Mouse (Mus musculus): ENCODE data around the gene Olfr1255. TPM values are rescaled to one million over a fixed set of nuclear protein-coding genes. Genes with fewer than 3 reads are reported as not detected.

Olfr1255 gene
- total RNA-seq (2021), result not detected
- long read RNA-seq, experiment 1, result 0 reads
- long read RNA-seq, experiment 2, result 0 reads

GRCm38 (mm10) chr2:89811751-89812150, at the start of gene Olfr1255:
Gene Olfr1255, plus strand, starts transcription at chr2:89812051.
- no peak for DNase-seq (ENCODE audit: low spot score in 2 of 2)

DNA sequence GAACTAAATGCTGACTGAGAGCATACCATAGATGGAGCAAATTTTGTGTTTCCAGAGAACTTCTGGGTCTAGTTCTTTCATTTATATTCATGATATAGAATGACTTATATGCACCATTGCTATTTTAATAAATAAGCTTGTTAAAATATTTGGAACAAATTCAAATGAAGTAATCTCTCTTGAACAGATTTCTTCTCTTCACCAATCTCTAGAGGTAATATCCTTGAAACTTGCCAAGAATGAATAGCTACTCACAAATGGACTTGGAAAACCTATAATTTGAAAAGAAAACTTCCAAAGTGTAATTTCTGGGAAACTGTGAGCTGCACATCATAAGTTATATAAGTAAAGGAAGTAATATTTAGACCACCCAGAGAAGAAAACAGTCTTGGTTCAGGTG, 18.3 kb upstream of the Olfr1255 start, which contains the start of gene Olfr1254:
Gene Olfr1254, minus strand, starts transcription at position 101 of the 400 bp plus-strand sequence.
- no peak for DNase-seq (ENCODE audit: low spot score in 2 of 2)

GRCm38 (mm10) chr2:89799583-89799982, 12.3 kb upstream of the Olfr1255 start:
- DNase-seq (ENCODE audit: low spot score in 2 of 2), result no peak

DNA sequence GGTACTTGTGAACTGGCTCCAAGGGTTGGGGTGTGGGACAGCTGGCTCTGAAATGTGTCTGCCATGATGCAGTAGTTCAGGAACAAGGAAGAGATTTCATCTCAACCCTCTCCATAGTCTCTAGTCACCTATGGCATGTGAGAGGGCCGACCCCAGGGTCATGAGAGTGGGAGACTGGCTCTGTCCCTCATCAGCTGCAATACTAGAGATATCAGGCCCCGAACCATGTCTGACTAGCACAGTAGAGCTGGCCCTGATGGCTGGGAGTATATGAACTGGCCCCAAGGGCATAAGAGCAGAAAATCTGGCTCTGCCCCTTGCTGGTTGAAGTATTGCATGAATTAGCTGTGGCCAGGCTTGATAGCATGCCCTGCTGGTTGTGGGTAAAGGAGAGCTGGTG, 1.1 kb upstream of the Olfr1255 start:
- no peak for DNase-seq (ENCODE audit: low spot score in 2 of 2)

GRCm38 (mm10) chr2:89820216-89820615, 8.4 kb downstream of the Olfr1255 start:
- no peak for DNase-seq (ENCODE audit: low spot score in 2 of 2)

GRCm38 (mm10) chr2:89841455-89841854, 29.6 kb downstream of the Olfr1255 start, which contains the start of gene Olfr1256:
Gene Olfr1256, minus strand, starts transcription at chr2:89841555.
- DNase-seq (ENCODE audit: low spot score in 2 of 2), result no peak

- no peak for DNase-seq (ENCODE audit: low spot score in 2 of 2)
These were observed 36.3 kb downstream of the Olfr1255 start, which contains the start of gene Olfr48 for GRCm38 (mm10) chr2:89848105-89848504. Gene Olfr48, minus strand, starts transcription at chr2:89848205.

- DNase-seq (ENCODE audit: low spot score in 2 of 2), result no peak
These were observed 37.4 kb downstream of the Olfr1255 start for GRCm38 (mm10) chr2:89849230-89849629.

Other genes starting within 250 kb of the Olfr1255 start
- not detected for gene Olfr1245, start 233.6 kb upstream of the Olfr1255 start, total RNA-seq (2021)
- not detected for gene Olfr1246, start 218.9 kb upstream of the Olfr1255 start, total RNA-seq (2021)
- under 1 TPM in 1 of 2 experiments, not detected in 1; 0.06 TPM for gene Olfr1247, start 197.9 kb upstream of the Olfr1255 start, total RNA-seq (2021)
- not detected for gene Olfr1248, start 193.8 kb upstream of the Olfr1255 start, total RNA-seq (2021)
- gene Olfr1249, start 177.1 kb upstream of the Olfr1255 start, total RNA-seq (2021), result not detected
- gene Olfr1250, start 150.6 kb upstream of the Olfr1255 start, total RNA-seq (2021), result not detected
- not detected for gene Olfr1251, start 140.1 kb upstream of the Olfr1255 start, total RNA-seq (2021)
- gene Olfr1252, start 87.0 kb upstream of the Olfr1255 start, total RNA-seq (2021), result not detected
- gene Olfr1253, start 55.0 kb upstream of the Olfr1255 start, total RNA-seq (2021), result not detected
- not detected for gene Olfr1254, start 18.4 kb upstream of the Olfr1255 start, total RNA-seq (2021)
- not detected for gene Olfr1256, start 29.5 kb downstream of the Olfr1255 start, total RNA-seq (2021)
- gene Olfr48, start 36.2 kb downstream of the Olfr1255 start, total RNA-seq (2021), result not detected
- not detected for gene Olfr1257, start 66.4 kb downstream of the Olfr1255 start, total RNA-seq (2021)
- not detected for gene Olfr1258, start 115.3 kb downstream of the Olfr1255 start, total RNA-seq (2021)
- gene Olfr1259, start 136.6 kb downstream of the Olfr1255 start, total RNA-seq (2021), result not detected
- gene Olfr1260, start 162.3 kb downstream of the Olfr1255 start, total RNA-seq (2021), result not detected
- gene Olfr1261, start 179.2 kb downstream of the Olfr1255 start, total RNA-seq (2021), result not detected
- gene Olfr1262, start 188.1 kb downstream of the Olfr1255 start, total RNA-seq (2021), result not detected
- not detected for gene Olfr1263, start 200.1 kb downstream of the Olfr1255 start, total RNA-seq (2021)
- gene Olfr1264, start 213.5 kb downstream of the Olfr1255 start, total RNA-seq (2021), result not detected
- gene Olfr1265, start 223.3 kb downstream of the Olfr1255 start, total RNA-seq (2021), result not detected